Mouse (Mus musculus): ENCODE measurements around the gene Umad1.

Umad1 gene

GRCm38 (mm10) chr6:8474316-8474715 is 215.2 kb downstream of the Umad1 start:
- no peak for ATAC-seq (ENCODE audit: low TSS enrichment)

- ATAC-seq (ENCODE audit: low TSS enrichment): no peak
These were observed 215.7 kb downstream of the Umad1 start for GRCm38 (mm10) chr6:8474820-8475219.

GRCm38 (mm10) chr6:8479176-8479575 is 220.1 kb downstream of the Umad1 start:
- no peak for ATAC-seq (ENCODE audit: low TSS enrichment)

GRCm38 (mm10) chr6:8484437-8485275 is 225.6 kb downstream of the Umad1 start:
- ATAC-seq (ENCODE audit: low TSS enrichment): no peak

GRCm38 (mm10) chr6:8485414-8486175 is 226.5 kb downstream of the Umad1 start:
- ATAC-seq (ENCODE audit: low TSS enrichment): no peak

GRCm38 (mm10) chr6:8486391-8487043 is 227.4 kb downstream of the Umad1 start:
- no peak for ATAC-seq (ENCODE audit: low TSS enrichment)

- ATAC-seq (ENCODE audit: low TSS enrichment): no peak
These were observed 228.2 kb downstream of the Umad1 start for GRCm38 (mm10) chr6:8487044-8487853.

GRCm38 (mm10) chr6:8488249-8488648 is 229.2 kb downstream of the Umad1 start:
- no peak for ATAC-seq (ENCODE audit: low TSS enrichment)

- no peak for ATAC-seq (ENCODE audit: low TSS enrichment)
These were observed 230.2 kb downstream of the Umad1 start for GRCm38 (mm10) chr6:8489266-8489665.

GRCm38 (mm10) chr6:8489938-8490585 is 231.0 kb downstream of the Umad1 start:
- no peak for ATAC-seq (ENCODE audit: low TSS enrichment)

- no peak for ATAC-seq (ENCODE audit: low TSS enrichment)
These were observed 233.2 kb downstream of the Umad1 start for GRCm38 (mm10) chr6:8492248-8492647.

- no peak for ATAC-seq (ENCODE audit: low TSS enrichment)
These were observed 236.2 kb downstream of the Umad1 start for GRCm38 (mm10) chr6:8495109-8495826.

- ATAC-seq (ENCODE audit: low TSS enrichment): no peak
These were observed 236.7 kb downstream of the Umad1 start for GRCm38 (mm10) chr6:8495827-8496222.

- ATAC-seq (ENCODE audit: low TSS enrichment): no peak
These were observed 238.3 kb downstream of the Umad1 start for GRCm38 (mm10) chr6:8497234-8497867.

GRCm38 (mm10) chr6:8497868-8498257 is 238.8 kb downstream of the Umad1 start:
- ATAC-seq (ENCODE audit: low TSS enrichment): no peak

- ATAC-seq (ENCODE audit: low TSS enrichment): no peak
These were observed 239.9 kb downstream of the Umad1 start for GRCm38 (mm10) chr6:8498961-8499360.

- ATAC-seq (ENCODE audit: low TSS enrichment): no peak
These were observed 244.9 kb downstream of the Umad1 start for GRCm38 (mm10) chr6:8503953-8504352.

GRCm38 (mm10) chr6:8504521-8505228 is 245.6 kb downstream of the Umad1 start:
- no peak for ATAC-seq (ENCODE audit: low TSS enrichment)

- ATAC-seq (ENCODE audit: low TSS enrichment): no peak
These were observed 247.5 kb downstream of the Umad1 start for GRCm38 (mm10) chr6:8506631-8507030.
